Mouse (Mus musculus) mouse embryonic stem cell (cell line): ENCODE data around the gene Olfr541.
"Not testable (repeated sequence)": the region's sequence is repeated elsewhere in the genome, so short reads cannot be mapped to it uniquely, and the experiment has no call there.

Experiments used
- in situ Hi-C, 2 experiments: fragments of 300-500 bp; cut with MboI; formaldehyde crosslinking; loops; 1 replicate in 1 of 2; 3 replicates in 1 of 2; pipeline ENCODE4 v1.14.3; 2019 to 2020; ENCODE audit warnings: low sequenced_read_pairs in 2 of 2, low pct_unique_long_range_greater_than_20kb in 1 of 2, mixed read lengths in 1 of 2; ENCODE audit not compliant: unreplicated experiment in 1 of 2

Gene Olfr541

DNA sequence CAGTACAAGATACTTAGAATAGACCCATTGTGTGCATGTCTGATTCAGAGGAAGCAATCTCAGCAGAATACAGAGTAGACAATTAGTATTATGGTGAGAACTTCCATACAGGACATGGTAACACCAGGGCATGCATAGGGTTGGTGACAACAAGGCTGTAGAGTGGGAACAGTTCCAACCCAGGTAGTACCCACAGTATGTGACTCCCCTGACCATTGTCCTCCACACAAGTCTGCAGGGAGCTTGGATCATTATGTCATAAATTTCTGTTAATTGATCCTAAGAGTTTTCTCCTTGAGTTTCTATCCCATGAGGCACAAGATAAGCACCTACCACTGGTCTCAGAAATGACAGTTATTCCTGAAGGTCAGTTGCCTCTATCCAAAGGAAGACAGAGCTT is at the start of gene Olfr541:
TSS of gene Olfr541 (plus strand) at position 301 of the 400 bp plus-strand sequence.
- in situ Hi-C loops, result no loop called here

DNA sequence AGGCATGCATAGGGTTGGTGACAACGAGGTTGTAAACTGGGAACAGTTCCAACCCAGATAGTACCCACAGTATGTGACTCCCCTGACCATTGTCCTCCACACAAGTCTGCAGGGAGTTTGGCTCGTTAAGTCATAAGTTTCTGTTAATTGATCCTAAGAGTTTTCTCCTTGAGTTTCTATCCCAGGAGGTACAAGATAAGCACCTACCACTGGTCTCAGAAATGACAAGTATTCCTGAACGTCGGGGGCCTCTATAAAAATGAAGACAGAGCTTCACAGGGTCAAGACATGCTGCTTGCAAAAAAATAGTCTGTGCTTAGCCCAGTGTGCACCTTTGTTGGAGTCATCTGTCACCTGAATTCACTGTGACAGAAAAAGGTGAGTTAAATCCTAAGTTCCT is 37.4 kb upstream of the Olfr541 start, which contains the start of gene Olfr539:
TSS of gene Olfr539 (plus strand) at position 301 of the 400 bp plus-strand sequence.
- in situ Hi-C loops, result no loop called here

DNA sequence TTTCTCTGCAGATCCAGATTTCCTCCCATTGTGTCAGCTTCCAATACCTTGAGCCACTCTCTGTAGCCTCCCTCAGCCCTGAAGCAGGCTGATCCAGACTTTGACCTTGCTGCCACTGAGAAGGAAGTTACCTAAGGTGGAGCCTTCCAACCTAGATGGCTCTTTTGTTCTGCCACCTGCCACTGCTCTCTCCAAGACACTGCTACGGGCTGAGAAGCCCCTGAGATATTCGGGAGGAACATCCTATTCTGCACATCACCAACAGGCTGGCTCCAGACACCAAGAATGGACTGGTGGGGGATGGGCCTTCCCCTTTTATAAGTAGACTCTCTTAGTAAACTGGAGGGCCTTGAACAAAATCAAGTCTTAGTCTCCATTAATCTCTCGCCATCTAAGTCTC is 26.4 kb upstream of the Olfr541 start:
- in situ Hi-C loops, result not testable (repeated sequence)

DNA sequence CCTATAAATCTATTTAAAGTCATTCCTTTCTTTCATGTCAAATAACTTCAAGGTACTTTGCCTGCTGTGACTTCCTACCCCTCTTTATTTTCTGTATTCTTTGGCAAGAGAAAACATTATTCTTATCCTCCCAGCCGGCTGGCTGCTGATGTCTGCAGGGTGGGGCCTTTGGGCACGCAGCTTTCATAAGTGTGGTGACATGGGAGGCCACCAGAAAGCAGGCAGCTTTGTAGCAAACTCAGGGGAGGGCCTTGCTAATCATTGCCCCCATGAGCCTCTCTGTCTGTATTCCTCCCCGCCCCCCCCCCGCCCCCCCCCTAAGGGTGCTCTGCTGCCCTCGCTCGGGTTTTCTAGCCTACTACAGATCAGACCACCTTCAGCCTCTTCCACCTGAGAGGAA is 21.2 kb upstream of the Olfr541 start:
- in situ Hi-C loops, result no loop called here

DNA sequence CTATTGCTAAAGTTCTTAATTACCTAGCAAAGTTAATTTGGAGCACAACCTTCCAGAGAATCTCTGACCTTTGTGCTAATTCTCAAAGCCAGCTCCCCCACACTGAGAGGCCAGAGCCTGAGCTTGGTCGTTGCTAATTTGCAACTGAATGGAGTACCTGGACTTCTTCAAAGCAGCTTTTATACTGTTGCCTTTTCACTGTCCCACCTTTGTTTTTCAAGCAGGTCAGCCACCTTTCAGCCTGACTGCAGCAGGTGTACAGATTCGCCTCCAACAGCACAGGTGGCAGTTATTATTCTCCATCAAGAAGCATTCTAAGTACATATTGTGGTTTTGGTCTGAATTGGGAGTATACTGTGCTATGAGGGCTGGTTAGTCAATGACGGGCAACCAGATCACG is 17.5 kb upstream of the Olfr541 start:
- in situ Hi-C loops, result not testable (repeated sequence)

DNA sequence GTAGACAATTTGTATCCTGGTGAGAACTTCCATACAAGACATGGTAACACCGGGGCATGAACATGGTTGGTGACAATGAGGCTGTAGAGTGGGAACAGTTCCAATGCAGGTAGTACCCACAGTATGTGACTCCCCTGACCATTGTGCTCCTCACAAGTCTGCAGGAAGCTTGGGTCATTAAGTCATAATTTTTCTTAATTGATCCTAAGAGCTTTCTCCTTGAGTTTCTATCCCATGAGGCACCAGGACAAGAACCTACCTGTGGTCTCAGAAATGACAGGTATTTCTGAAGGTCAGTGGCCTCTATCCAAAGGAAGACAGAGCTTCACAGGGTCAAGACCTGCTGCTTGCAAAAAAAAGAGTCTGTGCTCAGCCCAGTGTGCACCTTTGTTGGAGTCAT is 15.4 kb upstream of the Olfr541 start, which contains the start of gene Olfr45:
TSS of gene Olfr45 (plus strand) at position 301 of the 400 bp plus-strand sequence.
- in situ Hi-C loops, result no loop called here

DNA sequence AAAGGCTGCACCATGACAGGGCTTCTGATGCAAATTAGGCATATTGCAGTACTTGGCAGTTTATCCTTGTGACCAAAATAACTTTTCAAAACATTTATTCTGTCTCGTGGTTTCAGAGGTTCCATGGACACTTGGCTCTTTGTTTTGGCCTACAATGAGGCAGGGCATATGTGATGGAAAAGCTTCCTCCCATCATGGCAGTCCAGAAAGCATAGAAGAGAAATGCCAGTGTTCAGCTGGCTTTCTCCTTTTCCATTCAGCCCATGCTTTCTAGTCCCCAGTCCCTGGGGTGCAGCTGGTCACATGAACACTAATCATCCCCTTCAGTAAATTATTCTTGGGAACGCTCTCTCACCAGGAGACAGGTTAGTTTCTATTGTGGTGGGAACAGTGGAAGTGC is 9.3 kb downstream of the Olfr541 start:
- in situ Hi-C loops, result no loop called here

DNA sequence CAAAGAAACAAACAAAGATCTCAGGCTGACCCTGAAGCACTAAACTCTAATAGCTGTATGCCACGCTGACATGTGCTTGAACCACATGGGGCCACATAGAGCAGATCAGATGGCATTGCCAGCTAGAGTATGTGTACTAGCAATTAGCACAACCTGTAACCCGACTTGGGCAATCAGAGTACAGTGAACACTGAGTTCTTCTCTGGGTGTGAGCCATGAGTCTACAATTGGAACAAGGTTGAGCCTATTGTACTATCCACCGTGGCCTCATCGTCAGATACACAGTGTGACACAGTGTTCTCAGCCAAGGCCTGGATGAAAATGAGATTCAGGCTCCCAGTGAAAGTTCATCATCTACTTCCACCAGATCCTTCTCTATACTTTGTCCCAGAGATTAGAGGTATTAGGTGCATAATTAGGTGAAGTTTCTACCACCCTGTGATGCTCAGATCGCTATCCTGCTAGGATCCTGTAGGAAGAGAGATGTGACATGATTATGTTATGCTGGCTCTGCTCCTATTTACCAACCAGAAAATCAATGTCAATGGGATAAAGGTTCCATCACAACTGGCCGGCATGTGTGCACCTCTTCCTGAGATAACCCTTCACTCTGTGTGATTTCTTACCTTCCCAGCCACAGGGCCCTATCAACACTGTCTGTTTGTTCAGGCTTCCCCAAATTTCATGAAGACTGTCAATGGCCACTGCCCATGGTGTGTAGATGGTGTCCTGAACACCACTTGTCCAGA is 10.6 kb downstream of the Olfr541 start:
- in situ Hi-C loops, result no loop called here

DNA sequence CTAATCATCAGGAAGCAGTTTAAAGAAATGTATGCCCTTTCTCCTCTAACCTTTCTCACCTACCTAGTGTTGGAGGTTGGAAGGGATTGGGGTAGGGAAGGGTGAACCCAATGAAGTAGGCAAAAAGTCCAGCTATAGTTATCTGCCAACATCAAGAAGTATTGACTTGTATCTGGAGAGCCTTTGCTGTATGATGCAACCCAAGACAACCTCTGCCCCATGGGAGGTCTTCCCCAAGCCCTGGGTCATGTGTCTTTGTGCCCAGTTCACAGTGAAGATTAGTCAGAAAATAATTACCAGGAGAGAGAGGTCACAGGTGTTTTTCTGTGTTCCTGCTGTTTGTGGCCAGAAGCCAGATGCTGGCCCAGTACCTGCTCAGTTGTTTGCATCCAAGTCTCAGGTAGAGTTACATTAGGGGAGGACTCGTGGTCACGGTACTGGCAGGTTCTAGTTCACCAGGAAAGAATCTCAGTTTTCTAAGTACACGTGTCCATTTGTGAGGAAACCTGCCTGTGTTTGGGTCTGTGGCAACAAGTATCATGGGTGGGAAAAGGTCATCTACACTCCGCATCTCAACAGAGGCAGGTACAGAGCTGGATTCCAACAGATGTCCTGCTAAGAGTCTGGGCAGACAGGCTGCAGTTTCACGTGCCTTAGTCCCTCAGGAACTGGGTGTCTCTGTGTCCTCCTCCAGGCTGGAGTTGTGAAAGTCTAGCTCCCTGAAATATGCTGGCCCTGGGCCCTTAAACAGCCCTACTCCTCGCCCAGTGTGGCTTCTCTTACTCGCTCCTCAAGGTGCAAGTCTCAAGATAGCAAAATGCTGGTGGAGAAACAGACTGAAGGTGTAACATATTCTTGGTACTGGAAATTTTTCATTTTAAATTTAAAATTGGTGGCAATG is 20.3 kb downstream of the Olfr541 start:
- in situ Hi-C loops, result no loop called here

DNA sequence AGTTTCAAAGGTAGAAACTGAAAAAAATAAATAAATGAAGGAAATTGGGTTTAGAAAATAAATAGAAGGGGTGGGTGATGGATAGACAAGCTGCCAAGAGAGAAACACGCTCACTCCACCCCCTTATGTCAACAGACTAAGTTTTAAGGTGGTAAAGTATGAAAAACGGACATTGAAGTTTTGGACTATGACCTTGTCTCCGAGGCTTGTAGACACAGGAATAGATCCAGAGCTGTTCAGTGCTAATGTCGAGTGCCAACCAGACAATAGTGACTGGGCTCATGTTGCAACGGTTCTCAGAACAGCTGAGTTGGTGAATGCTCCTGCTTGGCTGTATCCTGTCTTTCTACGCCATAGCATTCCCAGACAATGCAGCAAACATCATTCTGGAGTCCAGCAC is 24.0 kb downstream of the Olfr541 start:
- in situ Hi-C loops, result no loop called here

DNA sequence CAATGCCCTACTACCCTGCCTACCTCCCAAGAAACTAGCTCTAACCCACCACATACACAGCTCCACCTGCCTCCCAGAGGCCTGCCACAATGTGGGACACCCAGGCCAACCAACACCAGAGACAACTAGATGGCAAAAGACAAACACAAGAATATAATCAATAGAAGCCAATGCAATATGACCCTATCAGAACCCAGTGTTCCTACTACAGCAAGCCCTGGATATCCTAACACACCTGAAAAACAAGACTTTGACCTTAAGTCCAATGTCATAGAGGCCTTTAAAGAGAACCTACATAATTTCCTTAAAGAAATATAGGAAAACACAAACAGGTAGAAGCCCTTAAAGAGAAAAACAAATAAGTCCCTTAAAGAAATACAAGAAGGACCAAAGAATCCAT is 28.5 kb downstream of the Olfr541 start:
- in situ Hi-C loops, result no loop called here

DNA sequence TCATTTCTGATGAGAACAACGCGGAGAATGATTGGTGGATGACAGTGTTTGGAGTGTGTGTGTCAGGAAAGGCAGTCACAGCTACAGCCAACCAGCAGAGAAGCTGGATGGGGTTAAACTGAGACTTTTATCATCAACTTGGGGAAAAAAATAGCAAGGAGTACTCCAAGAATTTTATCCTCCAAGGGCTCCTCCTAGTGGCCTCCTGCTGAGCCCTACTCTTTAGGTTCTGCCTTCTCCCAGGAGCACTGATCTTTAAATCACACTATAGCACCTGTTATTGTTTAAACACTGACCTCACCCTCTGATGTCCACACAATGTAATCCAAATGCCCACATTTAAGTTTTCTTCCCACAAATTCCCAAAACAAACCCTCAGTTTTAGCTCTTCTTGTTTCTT is 36.1 kb downstream of the Olfr541 start:
- in situ Hi-C loops, result no loop called here

DNA sequence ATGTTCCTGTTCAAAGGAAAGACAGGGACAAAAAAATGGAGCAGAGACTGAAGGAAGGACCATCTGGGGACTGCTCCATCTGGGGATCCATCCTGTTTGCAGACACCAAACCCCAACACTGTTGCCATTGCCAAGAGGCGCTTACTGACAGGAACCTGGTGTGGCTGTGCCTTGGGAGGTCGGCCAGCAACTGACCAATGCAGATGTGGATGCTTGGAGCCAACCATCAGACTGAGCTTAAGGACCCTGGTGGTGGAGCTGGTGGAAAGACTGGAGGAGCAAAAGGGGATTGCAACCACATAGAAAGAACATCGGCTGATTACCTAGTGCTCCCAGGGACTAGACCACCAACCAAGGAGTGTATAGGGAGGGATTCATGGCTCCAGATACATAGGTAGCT is 50.3 kb downstream of the Olfr541 start:
- in situ Hi-C loops, result no loop called here

DNA sequence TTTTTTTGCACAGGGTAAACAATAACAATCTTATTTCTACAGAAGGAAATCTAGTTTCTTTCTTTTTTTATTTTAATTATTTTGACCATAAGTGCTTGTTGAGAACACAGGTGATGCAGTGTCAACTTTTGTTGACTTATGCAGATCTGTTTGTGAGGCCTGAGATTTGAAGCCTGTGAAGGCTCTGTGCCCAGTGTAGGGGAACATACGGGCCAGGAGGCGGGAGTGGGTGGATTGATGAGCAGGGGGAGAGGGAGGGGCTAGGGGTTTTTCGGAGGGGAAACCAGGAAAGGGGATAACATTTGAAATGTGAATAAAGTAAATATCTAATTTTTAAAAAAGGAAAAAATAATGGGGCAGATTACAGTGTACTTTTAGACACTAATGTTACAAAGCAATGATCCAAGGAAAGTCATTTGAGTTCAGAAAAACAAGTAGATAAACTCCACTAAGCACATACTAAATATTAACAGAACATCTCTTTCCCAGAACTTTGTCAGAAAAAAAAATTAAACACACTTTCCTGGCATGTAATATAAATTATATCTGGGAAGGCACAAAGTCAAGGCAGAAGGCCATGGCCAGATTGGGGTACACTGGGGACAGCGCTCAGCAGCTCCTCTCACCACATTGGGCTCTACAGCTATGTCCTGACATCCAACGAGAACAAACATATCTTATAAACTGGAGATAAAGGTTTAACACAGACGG is 51.2 kb downstream of the Olfr541 start:
- in situ Hi-C loops, result no loop called here

DNA sequence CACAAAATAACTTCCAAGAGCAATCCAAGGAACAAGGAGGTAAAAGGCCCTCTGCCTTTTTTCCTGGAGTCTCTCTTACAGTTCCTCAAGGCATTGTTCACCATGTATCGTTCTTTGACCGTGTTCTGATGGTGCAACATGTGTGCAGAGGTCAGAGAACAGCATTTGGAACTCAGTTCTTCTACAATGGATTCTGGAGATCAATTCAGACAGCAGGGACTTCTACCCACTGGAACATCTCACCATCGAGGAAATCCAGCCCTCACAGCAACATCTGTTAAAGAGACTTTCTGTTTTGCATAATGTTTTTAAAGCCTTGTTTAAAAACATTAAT is 51.7 kb downstream of the Olfr541 start:
- in situ Hi-C loops, result no loop called here

DNA sequence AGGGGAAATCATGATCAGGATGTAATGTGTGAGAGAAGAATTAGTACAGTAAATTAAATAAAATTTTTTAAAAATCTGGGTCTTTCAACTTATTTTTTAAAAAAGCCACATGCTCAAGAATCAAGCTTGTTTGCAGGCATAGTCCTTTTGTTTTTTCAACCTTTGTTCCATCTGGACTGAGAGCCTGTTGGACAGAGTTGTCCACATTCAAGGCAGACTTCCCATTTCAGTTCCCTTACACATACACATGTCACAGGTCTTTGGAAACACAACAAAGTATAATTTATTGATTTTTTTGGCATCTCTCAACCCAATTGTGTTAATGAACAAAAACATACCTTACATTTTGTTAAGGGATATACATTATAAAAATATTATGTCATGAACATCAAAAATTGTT is 57.5 kb downstream of the Olfr541 start:
- in situ Hi-C loops, result no loop called here
